Mouse (Mus musculus) myocyte (in vitro differentiated cells): ENCODE measurements around the gene Plcg2. TPM values are rescaled to one million over a fixed set of nuclear protein-coding genes. Genes with fewer than 3 reads are reported as not detected.

ENCODE experiments used
- H3K27me3 ChIP-seq: one replicate; pipeline ENCODE4 v1.6.1; 2011; ENCODE audit not compliant: control insufficient read depth, insufficient read depth, insufficient read length
- H3K36me3 ChIP-seq: one replicate; pipeline ENCODE4 v1.6.1; 2011; ENCODE audit not compliant: control insufficient read depth, insufficient read depth
- H3K4me2 ChIP-seq: one replicate; pipeline ENCODE4 v1.6.1; 2011; ENCODE audit warnings: low read depth, control low read depth
- H3K4me3 ChIP-seq: one replicate; pipeline ENCODE4 v1.5.1; 2011; ENCODE audit warnings: mild to moderate bottlenecking, control low read depth, moderate library complexity
- H3K79me2 ChIP-seq: one replicate; pipeline ENCODE4 v1.6.1; 2011; ENCODE audit not compliant: control insufficient read depth, insufficient read depth
- H3ac ChIP-seq: one replicate; pipeline ENCODE4 v1.6.1; 2011; ENCODE audit not compliant: control insufficient read depth, insufficient read length
- CEBPB ChIP-seq: IDR thresholded peaks from 2 replicates; pipeline ENCODE4 v1.6.1; 2011; ENCODE audit warnings: mild to moderate bottlenecking, moderate library complexity; ENCODE audit not compliant: poor library complexity, insufficient read depth, severe bottlenecking
- E2F4 ChIP-seq: IDR thresholded peaks from one replicate; pipeline ENCODE4 v1.6.1; 2011; ENCODE audit warnings: mild to moderate bottlenecking, control low read depth, moderate library complexity; ENCODE audit not compliant: insufficient read depth
- MAX ChIP-seq: IDR thresholded peaks from one replicate; pipeline ENCODE4 v1.6.1; 2011; ENCODE audit warnings: low read depth, mild to moderate bottlenecking, control low read depth
- MYOD1 ChIP-seq, 3 experiments: IDR thresholded peaks; one replicate each; pipeline ENCODE4 v1.6.1; 2011; ENCODE audit warnings: control low read depth in 2 of 3, low read depth in 2 of 3, mild to moderate bottlenecking in 2 of 3, moderate library complexity in 1 of 3; ENCODE audit not compliant: insufficient read length in 2 of 3, control insufficient read depth in 1 of 3
- MYOG ChIP-seq, 3 experiments: IDR thresholded peaks; one replicate each; pipeline ENCODE4 v1.6.1; 2011; ENCODE audit warnings: control low read depth in 2 of 3, low read depth in 2 of 3, mild to moderate bottlenecking in 2 of 3; ENCODE audit not compliant: insufficient read length in 2 of 3, control insufficient read depth in 1 of 3, insufficient read depth in 1 of 3
- POLR2A ChIP-seq: IDR thresholded peaks from one replicate; pipeline ENCODE4 v1.6.1; 2011; ENCODE audit warnings: low read depth, mild to moderate bottlenecking, control low read depth, moderate library complexity; ENCODE audit not compliant: insufficient read length
- POLR2AphosphoS2 ChIP-seq: IDR thresholded peaks from one replicate; pipeline ENCODE4 v1.6.1; 2011; ENCODE audit warnings: low read depth, control low read depth; ENCODE audit not compliant: insufficient read length
- REST ChIP-seq: IDR thresholded peaks from one replicate; pipeline ENCODE4 v1.6.1; 2011; ENCODE audit warnings: mild to moderate bottlenecking, control low read depth, moderate library complexity; ENCODE audit not compliant: insufficient read depth, insufficient read length
- SRF ChIP-seq: IDR thresholded peaks from one replicate; pipeline ENCODE4 v1.6.1; 2011; ENCODE audit warnings: low read depth; ENCODE audit not compliant: control insufficient read depth, insufficient read length
- TCF12 ChIP-seq: IDR thresholded peaks from one replicate; pipeline ENCODE4 v1.6.1; 2011; ENCODE audit warnings: mild to moderate bottlenecking, control low read depth; ENCODE audit not compliant: poor library complexity, insufficient read depth, severe bottlenecking
- TCF3 ChIP-seq: IDR thresholded peaks from one replicate; pipeline ENCODE4 v1.6.1; 2011; ENCODE audit warnings: low read depth, control low read depth; ENCODE audit not compliant: insufficient read length
- USF1 ChIP-seq: IDR thresholded peaks from one replicate; pipeline ENCODE4 v1.6.1; 2011; ENCODE audit warnings: low read depth, mild to moderate bottlenecking, control low read depth, moderate library complexity
- polyA plus RNA-seq: library from polyadenylated mRNA; unstranded; fragments of >200 nt; fragmentation: generic; extraction: Trizol; gene quantifications from one replicate; pipeline ENCODE4 v1.2.1, GENCODE M21; 2012; ENCODE audit warnings: missing spikeins

Gene Plcg2
- polyA plus RNA-seq, 1 experiment = 0.29 TPM

DNA sequence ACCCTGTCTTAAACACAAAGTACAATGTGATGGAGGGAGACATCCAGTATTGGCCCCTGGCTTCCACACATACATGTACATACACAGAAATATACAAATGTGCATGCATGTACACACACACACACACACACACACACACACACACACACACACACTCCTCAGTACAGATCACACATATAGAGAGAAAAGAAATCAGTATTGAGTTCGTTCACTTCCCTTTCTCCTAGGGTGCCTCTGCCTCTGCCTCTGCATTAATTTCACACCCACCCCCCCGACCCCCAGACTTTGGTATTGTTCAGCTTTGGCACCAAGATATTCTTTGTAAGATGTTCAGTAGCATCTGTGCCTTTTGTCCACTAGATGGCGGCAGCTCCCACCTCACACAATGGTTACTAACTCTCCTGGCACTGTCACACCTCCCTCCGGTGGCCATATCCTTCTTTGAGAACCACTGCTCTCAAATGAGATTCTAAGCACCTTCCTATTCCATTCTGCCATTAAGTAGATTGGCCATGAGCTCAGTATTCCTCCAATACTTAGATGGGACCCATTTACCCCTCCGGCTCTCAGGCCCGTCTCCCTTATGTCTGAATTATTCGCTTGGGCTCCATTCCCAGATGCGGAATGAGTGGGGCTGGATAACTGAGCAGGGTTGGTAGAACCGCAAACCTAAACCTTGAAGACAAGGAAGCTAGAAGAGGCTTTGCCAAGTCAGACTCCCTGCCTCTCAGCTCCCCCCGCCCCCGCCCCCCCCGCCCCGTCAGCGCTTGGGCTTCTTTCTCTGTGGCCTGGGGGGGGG is 128.1 kb downstream of the Plcg2 start:
- H3K4me2 ChIP-seq = no peak overlapping the region
- H3K79me2 ChIP-seq = no peaks in the 10 kb centered on the region
- TF ChIP-seq REST = no peak
- no peak overlapping the region for H3ac ChIP-seq
- H3K27me3 ChIP-seq = no peaks in the 10 kb centered on the region
- H3K36me3 ChIP-seq = no peaks in the 10 kb centered on the region
- no peak overlapping the region for H3K4me3 ChIP-seq

DNA sequence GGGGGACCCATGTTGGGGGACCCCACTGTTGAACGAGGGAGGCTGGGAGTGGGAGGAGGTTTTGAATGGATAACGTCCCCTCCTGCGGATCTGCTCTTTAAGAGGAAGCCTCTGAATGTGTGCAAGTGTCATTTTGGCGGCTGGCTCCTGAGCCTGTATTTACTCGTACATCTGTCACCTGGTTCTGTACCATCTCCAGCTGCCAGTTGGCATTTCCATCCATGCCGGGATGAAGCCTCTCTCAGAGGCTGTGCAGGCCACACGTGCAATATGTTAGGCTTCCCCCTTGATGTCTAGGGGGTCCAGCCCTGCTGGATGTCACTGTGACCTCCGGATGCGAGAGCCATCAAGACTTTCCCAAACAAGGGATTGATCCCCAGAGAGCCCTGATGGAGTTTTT is 129.0 kb downstream of the Plcg2 start:
- no peak overlapping the region for H3ac ChIP-seq
- H3K4me2 ChIP-seq = no peak overlapping the region
- H3K36me3 ChIP-seq = no peaks in the 10 kb centered on the region
- no peak overlapping the region for H3K4me3 ChIP-seq
- no peaks in the 10 kb centered on the region for H3K79me2 ChIP-seq
- no peak for TF ChIP-seq SRF
- TF ChIP-seq E2F4 = no peak
- no peak for TF ChIP-seq CEBPB
- TF ChIP-seq POLR2A = no peak
- TF ChIP-seq TCF12 = no peak
- no peak for TF ChIP-seq MAX
- no peak for TF ChIP-seq USF1
- no peak for TF ChIP-seq REST
- TF ChIP-seq POLR2AphosphoS2 = no peak
- no peak for TF ChIP-seq MYOD1 (IDR thresholded peaks at IDR 0.05; ENCODE audit: control insufficient read depth in 1 of 3, insufficient read length in 2 of 3, low read depth in 2 of 3)
- TF ChIP-seq TCF3 = no peak
- no peak for TF ChIP-seq MYOG (IDR thresholded peaks at IDR 0.05; ENCODE audit: control insufficient read depth in 1 of 3, insufficient read depth in 1 of 3, insufficient read length in 2 of 3, low read depth in 2 of 3)
- H3K27me3 ChIP-seq = no peaks in the 10 kb centered on the region

DNA sequence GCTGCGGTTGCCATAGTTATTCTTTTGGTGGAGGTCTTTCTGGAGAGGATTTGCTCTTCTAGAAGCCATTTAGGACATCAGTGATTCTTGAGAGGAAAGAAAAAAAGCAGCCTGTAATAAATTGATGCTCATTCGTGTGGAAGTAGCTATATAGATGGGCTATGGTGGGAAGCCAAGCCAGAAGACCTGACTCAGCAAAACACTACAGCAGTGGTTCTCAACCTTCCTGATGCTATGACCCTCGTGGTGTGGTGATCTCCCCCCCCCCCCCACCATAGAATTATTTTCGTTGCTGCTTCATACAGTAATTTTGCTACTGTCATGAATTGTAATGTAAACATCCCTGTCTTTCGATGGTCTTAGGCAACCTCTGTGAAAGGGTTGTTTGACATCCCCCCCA is 134.4 kb downstream of the Plcg2 start:
- Histone ChIP-seq H3K36me3 (no peaks in the 10 kb centered on the region), H3K79me2 (no peaks in the 10 kb centered on the region), H3K4me3 (no peak overlapping the region), H3K4me2 (no peak overlapping the region), H3K27me3 (no peaks in the 10 kb centered on the region), H3ac (no peak overlapping the region)
- TF ChIP-seq SRF = no peak
- TF ChIP-seq TCF12 = no peak
- no peak for TF ChIP-seq MAX
- no peak for TF ChIP-seq REST
- no peak for TF ChIP-seq CEBPB
- no peak for TF ChIP-seq POLR2AphosphoS2
- TF ChIP-seq POLR2A = no peak
- TF ChIP-seq E2F4 = no peak
- no peak for TF ChIP-seq MYOG (IDR thresholded peaks at IDR 0.05; ENCODE audit: control insufficient read depth in 1 of 3, insufficient read depth in 1 of 3, insufficient read length in 2 of 3, low read depth in 2 of 3)
- no peak for TF ChIP-seq TCF3
- no peak for TF ChIP-seq USF1
- no peak for TF ChIP-seq MYOD1 (IDR thresholded peaks at IDR 0.05; ENCODE audit: control insufficient read depth in 1 of 3, insufficient read length in 2 of 3, low read depth in 2 of 3)

DNA sequence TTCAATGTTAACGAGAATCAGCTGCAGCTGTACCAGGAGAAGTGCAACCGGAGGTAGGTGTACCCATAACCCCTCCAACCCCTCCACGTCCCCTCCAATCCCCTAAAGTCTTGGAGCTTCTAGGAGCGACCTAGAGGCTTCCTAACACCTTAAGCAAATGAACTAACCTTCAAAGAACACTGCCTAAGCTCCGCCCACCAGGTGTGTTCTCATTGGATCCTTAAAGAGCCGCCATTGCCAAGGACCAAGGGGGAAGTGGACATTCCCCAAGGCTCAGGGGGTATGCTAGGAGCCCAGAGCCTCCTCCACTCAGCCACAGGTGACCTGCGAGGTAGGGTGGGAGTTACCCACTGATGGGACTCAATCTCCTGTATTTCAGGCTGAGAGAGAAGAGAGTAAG is 136.3 kb downstream of the Plcg2 start:
- TF ChIP-seq USF1 (no peak), POLR2A (no peak), MYOD1 (IDR thresholded peaks at IDR 0.05; ENCODE audit: control insufficient read depth in 1 of 3, insufficient read length in 2 of 3, low read depth in 2 of 3) (no peak), TCF12 (no peak), MYOG (IDR thresholded peaks at IDR 0.05; ENCODE audit: control insufficient read depth in 1 of 3, insufficient read depth in 1 of 3, insufficient read length in 2 of 3, low read depth in 2 of 3) (no peak), CEBPB (no peak), MAX (no peak), REST (no peak), TCF3 (no peak), E2F4 (no peak), POLR2AphosphoS2 (no peak), SRF (no peak)
- H3K4me3 ChIP-seq = no peak overlapping the region
- no peaks in the 10 kb centered on the region for H3K79me2 ChIP-seq
- H3K4me2 ChIP-seq = no peak overlapping the region
- no peaks in the 10 kb centered on the region for H3K27me3 ChIP-seq
- H3ac ChIP-seq = no peak overlapping the region
- H3K36me3 ChIP-seq = no peaks in the 10 kb centered on the region

DNA sequence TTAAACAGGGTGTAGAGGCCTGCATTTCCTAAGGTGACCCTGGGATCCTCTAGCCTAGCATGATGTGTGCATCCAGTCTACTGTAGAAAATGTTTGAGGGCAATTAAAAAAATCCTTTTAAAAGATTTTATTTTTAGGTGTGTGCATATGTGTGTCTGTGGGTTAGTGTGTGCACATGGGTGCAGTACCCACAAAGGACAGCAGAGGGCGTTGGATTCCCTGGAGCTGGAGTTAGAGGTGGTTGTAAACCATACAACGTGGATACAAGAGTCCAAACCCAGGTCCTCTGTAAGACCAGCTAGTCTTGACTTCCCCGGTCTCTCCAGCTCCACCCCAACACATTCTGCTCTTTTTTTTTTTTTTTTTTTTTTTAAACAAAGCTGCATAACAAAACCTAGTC is 139.4 kb downstream of the Plcg2 start:
- Histone ChIP-seq H3K4me3 (no peak overlapping the region), H3K36me3 (no peaks in the 10 kb centered on the region), H3K4me2 (no peak overlapping the region), H3K27me3 (no peaks in the 10 kb centered on the region), H3K79me2 (no peaks in the 10 kb centered on the region), H3ac (no peak overlapping the region)
- no peak for TF ChIP-seq CEBPB
- no peak for TF ChIP-seq POLR2A
- no peak for TF ChIP-seq E2F4
